Mouse (Mus musculus): ENCODE measurements at regions not wholly inside any gene's neighbourhood (a gene's known extent, or its start where the extent isn't known, plus 50 kb on each side); places are given as distances from the start of the nearest gene placed in this dataset.
"Not testable (repeated sequence)": the region's sequence is repeated elsewhere in the genome, so short reads cannot be mapped to it uniquely, and the experiment has no call there.

DNA sequence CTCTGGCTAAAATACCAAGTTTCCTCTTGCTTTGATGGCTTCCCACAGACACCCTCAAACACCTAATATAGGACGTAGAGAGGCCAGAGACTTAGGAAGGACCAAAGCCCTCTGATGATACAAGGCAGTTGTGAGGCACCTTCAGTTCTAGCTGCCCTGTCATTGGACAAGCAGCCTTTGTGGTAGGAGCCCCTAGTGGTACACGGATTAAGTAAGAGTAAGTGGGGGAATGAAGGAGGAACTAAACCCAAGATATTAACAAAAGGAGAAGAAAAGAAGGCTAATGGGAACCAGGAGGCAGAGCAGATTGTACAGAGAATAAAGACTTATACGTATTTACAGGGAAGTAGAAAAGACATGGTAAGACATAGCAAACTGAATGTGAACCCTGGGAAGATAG lies 352.3 kb upstream of the Tmco5 start:
- DNase-seq (ENCODE audit: low read depth): not testable (repeated sequence)

- no peak for DNase-seq (ENCODE audit: low read depth)
Measured at GRCm38 (mm10) chr2:116536453-116536852, 342.0 kb upstream of the Tmco5 start.

GRCm38 (mm10) chr2:116559350-116559749 lies 319.1 kb upstream of the Tmco5 start:
- no peak for TF ChIP-seq CTCF (IDR thresholded peaks at IDR 0.05; ENCODE audit: borderline replicate concordance, extremely low read depth, insufficient read depth, insufficient read length)
- TF ChIP-seq POLR2A (IDR thresholded peaks at IDR 0.05; ENCODE audit: borderline replicate concordance, extremely low read depth, insufficient read depth, insufficient read length, poor library complexity, severe bottlenecking): no peak
- no peak for DNase-seq (ENCODE audit: low read depth)

More at GRCm38 (mm10) chr2:116536453-116536852, 342.0 kb upstream of the Tmco5 start:
- TF ChIP-seq POLR2A (IDR thresholded peaks at IDR 0.05; ENCODE audit: borderline replicate concordance, extremely low read depth, insufficient read depth, insufficient read length, poor library complexity, severe bottlenecking) (no peak), CTCF (IDR thresholded peaks at IDR 0.05; ENCODE audit: borderline replicate concordance, extremely low read depth, insufficient read depth, insufficient read length) (no peak)

- TF ChIP-seq POLR2A (IDR thresholded peaks at IDR 0.05; ENCODE audit: borderline replicate concordance, extremely low read depth, insufficient read depth, insufficient read length, poor library complexity, severe bottlenecking) (no peak), CTCF (IDR thresholded peaks at IDR 0.05; ENCODE audit: borderline replicate concordance, extremely low read depth, insufficient read depth, insufficient read length) (no peak)
- DNase-seq (ENCODE audit: low read depth): peak; percentile 76
Measured at GRCm38 (mm10) chr2:116583989-116584388, 294.5 kb upstream of the Tmco5 start.

GRCm38 (mm10) chr2:116586203-116586959 lies 292.1 kb upstream of the Tmco5 start:
- peak; percentile 59 for DNase-seq (ENCODE audit: low read depth)
- TF ChIP-seq POLR2A (IDR thresholded peaks at IDR 0.05; ENCODE audit: borderline replicate concordance, extremely low read depth, insufficient read depth, insufficient read length, poor library complexity, severe bottlenecking) (no peak), CTCF (IDR thresholded peaks at IDR 0.05; ENCODE audit: borderline replicate concordance, extremely low read depth, insufficient read depth, insufficient read length) (no peak)

GRCm38 (mm10) chr2:116605869-116606268 lies 272.6 kb upstream of the Tmco5 start:
- no peak for TF ChIP-seq CTCF (IDR thresholded peaks at IDR 0.05; ENCODE audit: borderline replicate concordance, extremely low read depth, insufficient read depth, insufficient read length)
- no peak for TF ChIP-seq POLR2A (IDR thresholded peaks at IDR 0.05; ENCODE audit: borderline replicate concordance, extremely low read depth, insufficient read depth, insufficient read length, poor library complexity, severe bottlenecking)
- peak; percentile 78 for DNase-seq (ENCODE audit: low read depth)

- no peak for TF ChIP-seq POLR2A (IDR thresholded peaks at IDR 0.05; ENCODE audit: borderline replicate concordance, extremely low read depth, insufficient read depth, insufficient read length, poor library complexity, severe bottlenecking)
- no peak for TF ChIP-seq CTCF (IDR thresholded peaks at IDR 0.05; ENCODE audit: borderline replicate concordance, extremely low read depth, insufficient read depth, insufficient read length)
- no peak for DNase-seq (ENCODE audit: low read depth)
Measured at GRCm38 (mm10) chr2:116639935-116640334, 238.6 kb upstream of the Tmco5 start.

GRCm38 (mm10) chr2:116652106-116652505 lies 226.4 kb upstream of the Tmco5 start:
- TF ChIP-seq CTCF (IDR thresholded peaks at IDR 0.05; ENCODE audit: borderline replicate concordance, extremely low read depth, insufficient read depth, insufficient read length) (no peak; the same call in 1 of the 2 replicates), POLR2A (IDR thresholded peaks at IDR 0.05; ENCODE audit: borderline replicate concordance, extremely low read depth, insufficient read depth, insufficient read length, poor library complexity, severe bottlenecking) (no peak)
- no peak for DNase-seq (ENCODE audit: low read depth)

DNA sequence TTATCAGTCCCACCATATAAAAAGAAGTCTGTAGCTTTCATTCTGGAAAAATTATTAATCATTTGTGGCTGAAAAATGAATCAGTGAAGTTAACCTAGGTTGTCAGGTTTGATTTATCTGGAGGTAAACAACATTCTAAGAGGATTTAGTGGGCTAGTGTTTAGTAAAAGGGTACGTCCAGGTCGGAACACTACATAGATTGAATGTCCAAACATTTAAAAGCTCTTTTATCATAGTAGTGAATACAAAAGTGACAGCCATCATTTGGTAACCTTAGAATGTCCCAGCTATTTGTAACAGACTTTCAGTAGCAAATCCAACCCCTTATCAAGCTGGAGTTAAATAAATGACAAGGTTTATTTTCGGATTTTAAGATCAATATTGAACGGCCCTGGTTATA lies 192.7 kb upstream of the Tmco5 start:
- TF ChIP-seq POLR2A (IDR thresholded peaks at IDR 0.05; ENCODE audit: borderline replicate concordance, extremely low read depth, insufficient read depth, insufficient read length, poor library complexity, severe bottlenecking) (no peak), CTCF (IDR thresholded peaks at IDR 0.05; ENCODE audit: borderline replicate concordance, extremely low read depth, insufficient read depth, insufficient read length) (no peak)

DNA sequence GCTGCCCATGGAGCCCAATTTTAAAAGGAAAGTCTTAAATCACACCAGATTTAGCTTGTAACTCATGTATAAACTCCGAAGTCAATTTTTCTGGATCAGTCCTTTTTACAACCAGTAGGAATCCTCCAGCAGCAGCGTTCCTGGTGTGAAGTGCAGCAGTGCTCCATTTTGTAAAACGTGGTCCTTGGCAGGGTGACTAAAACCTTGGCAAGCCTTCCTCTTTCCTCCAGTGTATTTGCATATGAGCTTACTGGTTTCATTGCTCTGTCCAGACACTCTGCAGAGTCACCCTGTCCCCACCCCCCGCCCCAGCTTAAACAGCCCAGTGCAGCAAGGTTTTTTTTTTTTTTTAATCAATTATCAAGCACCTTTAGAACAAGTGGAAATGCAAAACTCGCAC lies 180.9 kb upstream of the Tmco5 start:
- DNase-seq (ENCODE audit: low read depth): peak; percentile 77
- TF ChIP-seq POLR2A (IDR thresholded peaks at IDR 0.05; ENCODE audit: borderline replicate concordance, extremely low read depth, insufficient read depth, insufficient read length, poor library complexity, severe bottlenecking): no peak
- no peak for TF ChIP-seq CTCF (IDR thresholded peaks at IDR 0.05; ENCODE audit: borderline replicate concordance, extremely low read depth, insufficient read depth, insufficient read length)

More for the DNA sequence above, 192.7 kb upstream of the Tmco5 start:
- no peak for DNase-seq (ENCODE audit: low read depth)

- TF ChIP-seq CTCF (IDR thresholded peaks at IDR 0.05; ENCODE audit: borderline replicate concordance, extremely low read depth, insufficient read depth, insufficient read length) (no peak), POLR2A (IDR thresholded peaks at IDR 0.05; ENCODE audit: borderline replicate concordance, extremely low read depth, insufficient read depth, insufficient read length, poor library complexity, severe bottlenecking) (no peak)
- no peak for DNase-seq (ENCODE audit: low read depth)
Measured at GRCm38 (mm10) chr2:116704705-116705104, 173.8 kb upstream of the Tmco5 start.

GRCm38 (mm10) chr2:116709608-116710007 lies 168.9 kb upstream of the Tmco5 start:
- no peak for DNase-seq (ENCODE audit: low read depth)
- no peak for TF ChIP-seq CTCF (IDR thresholded peaks at IDR 0.05; ENCODE audit: borderline replicate concordance, extremely low read depth, insufficient read depth, insufficient read length)
- no peak for TF ChIP-seq POLR2A (IDR thresholded peaks at IDR 0.05; ENCODE audit: borderline replicate concordance, extremely low read depth, insufficient read depth, insufficient read length, poor library complexity, severe bottlenecking)

All from brain, embryonic 14.5 days (tissue).